Mouse (Mus musculus) layer of hippocampus, adult 18-20 months (tissue): ENCODE measurements around the gene Gm5592. TPM values are rescaled to one million over a fixed set of nuclear protein-coding genes. Genes with fewer than 3 reads are reported as not detected.
"Not testable (repeated sequence)": the region's sequence is repeated elsewhere in the genome, so short reads cannot be mapped to it uniquely, and the experiment has no call there.

ENCODE experiments used
- DNase-seq, 2 experiments: peaks; one replicate each; pipeline ENCODE4 v3.0.0; 2022; ENCODE audit warnings: low spot score in 2 of 2
- long read RNA-seq: library from polyadenylated mRNA; stranded (forward); transcript quantifications from one replicate; pipeline ENCODE4 v2.0.0, GENCODE M21; 2021
- total RNA-seq, 2 experiments: library from RNA; stranded (reverse); gene quantifications; 2 replicates each; pipeline ENCODE4 v1.2.3; 2021

Gm5592 gene
- not detected for total RNA-seq
- long read RNA-seq, result 0 reads

- DNase-seq, result not testable (repeated sequence)
Measured at GRCm38 (mm10) chr7:41153541-41153940, at the start of gene Gm5592. Gene Gm5592 (plus strand): TSS chr7:41153841.

DNA sequence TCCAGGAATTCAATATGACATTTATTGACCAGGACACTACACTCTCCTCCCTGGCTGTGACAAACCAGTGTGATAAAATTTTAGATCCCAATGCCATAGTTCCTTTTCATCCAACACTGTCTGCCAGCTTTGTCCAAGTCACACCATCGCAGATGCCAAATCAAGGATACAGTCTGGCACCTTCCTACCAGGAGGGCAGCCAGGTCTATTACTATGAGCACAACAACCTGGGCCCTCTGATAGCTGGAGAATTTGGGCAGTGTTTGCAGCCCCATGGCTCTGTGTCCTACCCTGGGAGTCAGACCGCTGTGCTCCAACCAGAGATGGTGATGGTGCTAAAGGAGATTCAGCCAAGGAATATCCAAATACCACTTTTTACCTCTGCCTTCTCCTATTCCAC lies 2.2 kb downstream of the Gm5592 start:
- not testable (repeated sequence) for DNase-seq

- DNase-seq, result not testable (repeated sequence)
Measured at GRCm38 (mm10) chr7:41157879-41158278, 4.2 kb downstream of the Gm5592 start.

DNA sequence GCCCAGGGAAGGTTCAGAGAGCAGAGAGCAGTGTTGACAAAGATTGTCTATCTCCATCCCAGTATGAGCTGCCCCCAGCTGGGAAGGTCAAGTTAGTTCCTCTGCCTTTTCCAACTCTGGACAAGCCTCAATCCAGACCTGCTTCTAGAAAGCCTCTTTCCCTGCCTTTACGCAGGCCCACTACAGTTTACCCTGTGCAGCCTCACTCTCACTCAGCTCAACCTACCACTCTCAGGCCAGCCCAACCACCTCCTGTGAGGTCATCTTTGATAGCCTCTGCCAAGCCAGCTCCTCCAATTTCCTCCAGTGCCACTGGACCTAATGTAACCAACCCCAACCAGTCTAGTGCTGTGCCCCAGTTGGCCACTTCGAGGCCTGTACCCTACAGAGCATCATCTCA lies 4.9 kb downstream of the Gm5592 start:
- DNase-seq, result not testable (repeated sequence)

GRCm38 (mm10) chr7:41193671-41194070 lies 40.0 kb downstream of the Gm5592 start:
- DNase-seq, result no peak

Other genes with a start within 250 kb of the Gm5592 start
- not detected for gene 4930433I11Rik, start 166.3 kb upstream of the Gm5592 start, total RNA-seq
- not detected for gene Gm4884, start 121.1 kb upstream of the Gm5592 start, total RNA-seq
- 10 to 100 TPM; 12.7 to 14.4 TPM for gene AI987944, start 239.5 kb downstream of the Gm5592 start, total RNA-seq